Mouse (Mus musculus): Measurements from ENCODE around the gene Agbl2.

DNA sequence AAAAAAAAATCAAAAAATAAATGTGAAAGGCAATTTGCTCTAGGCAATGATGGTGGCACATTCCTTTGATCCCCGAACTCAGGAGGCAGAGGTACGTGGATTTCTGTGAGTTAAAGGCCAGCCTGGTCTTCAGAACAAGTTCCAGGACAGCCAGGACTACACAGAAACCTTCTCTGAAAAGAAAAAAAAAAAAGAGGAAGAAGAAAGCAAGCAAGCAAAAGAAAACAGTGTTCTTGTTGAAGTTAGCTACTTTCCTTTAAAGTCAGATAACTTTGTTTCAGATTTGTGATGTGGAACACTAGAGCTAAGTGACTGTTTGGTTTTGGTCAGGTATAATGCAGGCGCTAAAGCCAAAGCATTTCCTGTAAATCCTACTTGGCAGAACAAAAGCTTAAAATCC is 43.7 kb upstream of the Agbl2 start:
- no peak for TF ChIP-seq ZNF384 (IDR thresholded peaks at IDR 0.05; ENCODE audit: low read depth, low read length)
- no peak for TF ChIP-seq HCFC1 (IDR thresholded peaks at IDR 0.05; ENCODE audit: borderline replicate concordance, insufficient read depth, low read length)

Measured in ES-E14 (cell line).